Mouse (Mus musculus) hindbrain, embryonic 11.5 days (tissue): ENCODE results near the gene Mipep. TPM values are rescaled to one million over a fixed set of nuclear protein-coding genes. Genes with fewer than 3 reads are reported as not detected.

Experiments
- ATAC-seq: fragments of 200-750 bp; cut with Nextera tagmentation; 2 replicates; pipeline ENCODE4 v1.8.0; 2017; ENCODE audit warnings: mild to moderate bottlenecking, moderate TSS enrichment, moderate library complexity; ENCODE audit not compliant: low FRiP score
- DNase-seq: peaks from one replicate; pipeline ENCODE4 v3.0.0-alpha.2; 2015; ENCODE audit warnings: low spot score
- H3K27ac ChIP-seq: fragments of 300-500 bp; sonication (generic); 2 replicates; pipeline ENCODE4 v1.5.1; 2014; ENCODE audit warnings: mild to moderate bottlenecking, low read depth, low read length
- H3K27me3 ChIP-seq: fragments of 300-500 bp; sonication (generic); 2 replicates; pipeline ENCODE4 v1.6.1; 2014; ENCODE audit warnings: mild to moderate bottlenecking, low read length, moderate library complexity, mixed read lengths; ENCODE audit not compliant: control insufficient read depth, insufficient read depth
- H3K36me3 ChIP-seq: fragments of 300-500 bp; sonication (generic); 2 replicates; pipeline ENCODE4 v1.6.1; 2014; ENCODE audit warnings: mild to moderate bottlenecking, low read length, moderate library complexity, mixed read lengths; ENCODE audit not compliant: control insufficient read depth, insufficient read depth
- H3K4me1 ChIP-seq: fragments of 300-500 bp; sonication (generic); replicated peaks from 2 replicates; pipeline ENCODE4 v1.6.1; 2014; ENCODE audit warnings: low read length, mixed read lengths; ENCODE audit not compliant: control insufficient read depth, insufficient read depth
- H3K4me2 ChIP-seq: fragments of 300-500 bp; sonication (generic); replicated peaks from 2 replicates; pipeline ENCODE4 v1.6.1; 2014; ENCODE audit warnings: mild to moderate bottlenecking, low read depth, low read length
- H3K4me3 ChIP-seq: fragments of 300-500 bp; sonication (generic); 2 replicates; pipeline ENCODE4 v1.5.1; 2014; ENCODE audit warnings: low read depth, low read length
- H3K9ac ChIP-seq: fragments of 300-500 bp; sonication (generic); 2 replicates; pipeline ENCODE4 v1.6.1; 2014; ENCODE audit warnings: low read depth, low read length
- H3K9me3 ChIP-seq: fragments of 300-500 bp; sonication (generic); 2 replicates; pipeline ENCODE4 v1.6.1; 2016; ENCODE audit warnings: low read length; ENCODE audit not compliant: control insufficient read depth
- WGBS: fragments of 180-500 bp; shearing (Covaris S2); extraction: QIAGEN DNeasy Blood & Tissue Kit; methylation state at CpG from one replicate; pipeline ENCODE4 v1.1.7; 2014; 5-methylcytosine and 5-hydroxymethylcytosine counted together
- polyA plus RNA-seq: library from polyadenylated mRNA; unstranded; fragments of >200 nt; fragmentation: Nextera tagmentation; extraction: Ambion mirVana; gene quantifications from 2 replicates; pipeline ENCODE4 v1.2.1, GENCODE M21; 2014

Gene Mipep
- polyA plus RNA-seq, 1 experiment from 2014 or later: 24.0 TPM

DNA sequence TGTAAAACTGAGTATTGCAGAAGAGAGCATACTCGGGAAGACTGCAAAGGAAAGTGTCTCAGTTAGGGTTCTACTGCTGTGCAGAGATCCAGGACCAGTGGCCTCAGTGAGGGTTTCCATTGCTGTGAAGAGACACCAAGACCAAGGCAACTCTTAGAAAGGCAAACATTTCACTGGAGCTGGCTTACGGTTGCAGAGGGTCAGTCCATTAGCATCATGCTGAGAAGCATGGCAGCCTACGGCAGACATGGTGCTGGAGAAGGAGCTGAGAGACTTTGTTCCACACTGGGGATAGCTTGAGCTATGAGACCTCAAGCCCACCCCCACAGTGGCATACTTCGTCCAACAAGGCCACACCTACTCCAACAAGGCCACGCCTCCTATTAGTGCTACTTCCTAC is 67.3 kb downstream of the Mipep start:
- H3K27ac ChIP-seq: no peak overlapping the region
- H3K4me3 ChIP-seq: no peak overlapping the region
- no peaks in the 10 kb centered on the region for H3K9me3 ChIP-seq
- DNase-seq (no peak), ATAC-seq (no peak)
- no peak overlapping the region for H3K4me2 ChIP-seq
- 91% methylated on average over 5 of the region's 5 CpGs for WGBS
- no peaks in the 10 kb centered on the region for H3K36me3 ChIP-seq
- no peak overlapping the region for H3K9ac ChIP-seq
- H3K4me1 ChIP-seq: no peaks in the 10 kb centered on the region
- H3K27me3 ChIP-seq: no peaks in the 10 kb centered on the region

GRCm38 (mm10) chr14:60856199-60856912 is 72.0 kb downstream of the Mipep start:
- Histone ChIP-seq H3K4me3 (no peak overlapping the region), H3K36me3 (no peaks in the 10 kb centered on the region), H3K4me2 (no peak overlapping the region), H3K27ac (no peak overlapping the region), H3K4me1 (no peaks in the 10 kb centered on the region), H3K27me3 (no peaks in the 10 kb centered on the region), H3K9me3 (no peaks in the 10 kb centered on the region), H3K9ac (no peak overlapping the region)
- ATAC-seq (no peak), DNase-seq (no peak)
- 84% methylated on average over 7 of the region's 7 CpGs for WGBS

GRCm38 (mm10) chr14:60856913-60857300 is 72.5 kb downstream of the Mipep start:
- ATAC-seq: no peak
- no peak for DNase-seq
- Histone ChIP-seq H3K4me2 (no peak overlapping the region), H3K36me3 (no peaks in the 10 kb centered on the region), H3K9me3 (no peaks in the 10 kb centered on the region), H3K27me3 (no peaks in the 10 kb centered on the region), H3K4me1 (no peaks in the 10 kb centered on the region), H3K9ac (no peak overlapping the region), H3K27ac (no peak overlapping the region), H3K4me3 (no peak overlapping the region)
- WGBS: 88% methylated on average over 7 of the region's 7 CpGs

- ATAC-seq: no peak
- no peaks in the 10 kb centered on the region for H3K4me1 ChIP-seq
- H3K36me3 ChIP-seq: no peaks in the 10 kb centered on the region
- H3K9ac ChIP-seq: no peak overlapping the region
- H3K27ac ChIP-seq: no peak overlapping the region
- no peak overlapping the region for H3K4me3 ChIP-seq
- no peak for DNase-seq
- H3K9me3 ChIP-seq: no peaks in the 10 kb centered on the region
- no peaks in the 10 kb centered on the region for H3K27me3 ChIP-seq
- WGBS: 81% methylated on average over 3 of the region's 3 CpGs
- no peak overlapping the region for H3K4me2 ChIP-seq
These were observed 79.0 kb downstream of the Mipep start for GRCm38 (mm10) chr14:60863396-60863795.

GRCm38 (mm10) chr14:60866399-60866798 is 82.0 kb downstream of the Mipep start:
- H3K9ac ChIP-seq: no peak overlapping the region
- H3K27ac ChIP-seq: no peak overlapping the region
- ATAC-seq: no peak
- H3K4me3 ChIP-seq: no peak overlapping the region
- H3K36me3 ChIP-seq: no peaks in the 10 kb centered on the region
- H3K4me1 ChIP-seq: no peaks in the 10 kb centered on the region
- DNase-seq: no peak
- no peaks in the 10 kb centered on the region for H3K9me3 ChIP-seq
- 89% methylated on average over 11 of the region's 11 CpGs for WGBS
- H3K27me3 ChIP-seq: no peaks in the 10 kb centered on the region
- no peak overlapping the region for H3K4me2 ChIP-seq

GRCm38 (mm10) chr14:60868325-60868724 is 84.0 kb downstream of the Mipep start:
- DNase-seq (no peak), ATAC-seq (no peak)
- 66% methylated on average over 9 of the region's 9 CpGs for WGBS
- H3K27ac ChIP-seq: no peak overlapping the region
- no peak overlapping the region for H3K4me2 ChIP-seq
- H3K9ac ChIP-seq: no peak overlapping the region
- H3K27me3 ChIP-seq: no peaks in the 10 kb centered on the region
- H3K4me1 ChIP-seq: no peaks in the 10 kb centered on the region
- no peaks in the 10 kb centered on the region for H3K9me3 ChIP-seq
- no peaks in the 10 kb centered on the region for H3K36me3 ChIP-seq
- no peak overlapping the region for H3K4me3 ChIP-seq

GRCm38 (mm10) chr14:60871831-60872230 is 87.5 kb downstream of the Mipep start:
- 93% methylated on average over 8 of the region's 8 CpGs for WGBS
- Histone ChIP-seq H3K27me3 (no peaks in the 10 kb centered on the region), H3K9ac (no peak overlapping the region), H3K4me2 (no peak overlapping the region), H3K4me3 (no peak overlapping the region), H3K27ac (no peak overlapping the region), H3K4me1 (no peaks in the 10 kb centered on the region), H3K9me3 (no peaks in the 10 kb centered on the region), H3K36me3 (no peaks in the 10 kb centered on the region)
- DNase-seq (no peak), ATAC-seq (no peak)

- no peak overlapping the region for H3K9ac ChIP-seq
- no peaks in the 10 kb centered on the region for H3K9me3 ChIP-seq
- DNase-seq (no peak), ATAC-seq (no peak)
- no peaks in the 10 kb centered on the region for H3K36me3 ChIP-seq
- no peaks in the 10 kb centered on the region for H3K4me1 ChIP-seq
- H3K27ac ChIP-seq: no peak overlapping the region
- H3K4me2 ChIP-seq: no peak overlapping the region
- no peak overlapping the region for H3K4me3 ChIP-seq
- no peaks in the 10 kb centered on the region for H3K27me3 ChIP-seq
- WGBS: 90% methylated on average over 5 of the region's 5 CpGs
These were observed 97.7 kb downstream of the Mipep start for GRCm38 (mm10) chr14:60882106-60882505.

DNA sequence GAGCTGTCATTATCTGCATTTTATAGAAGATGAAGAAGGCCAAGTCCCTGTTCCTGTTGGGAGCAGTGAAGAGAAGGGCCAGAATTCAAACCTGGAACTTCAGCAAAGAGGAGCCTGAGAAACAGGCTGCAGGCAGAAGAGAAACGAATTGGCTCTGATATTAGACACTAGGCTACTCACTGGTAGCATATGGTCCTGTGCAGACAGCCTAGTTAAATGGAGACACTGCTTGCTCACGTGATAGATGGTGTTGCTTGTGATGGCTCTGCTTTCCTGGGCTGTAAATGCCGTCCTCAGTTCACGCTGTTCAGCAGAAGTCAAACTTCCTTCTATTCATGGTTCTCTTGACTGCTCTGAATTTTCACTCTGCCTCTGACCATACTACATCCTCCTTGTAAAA is 98.3 kb downstream of the Mipep start:
- no peak overlapping the region for H3K4me2 ChIP-seq
- no peaks in the 10 kb centered on the region for H3K27me3 ChIP-seq
- WGBS: 82% methylated on average over 4 of the region's 4 CpGs
- H3K9ac ChIP-seq: no peak overlapping the region
- DNase-seq: no peak
- H3K4me3 ChIP-seq: no peak overlapping the region
- ATAC-seq: no peak
- H3K9me3 ChIP-seq: no peaks in the 10 kb centered on the region
- H3K4me1 ChIP-seq: no peaks in the 10 kb centered on the region
- no peak overlapping the region for H3K27ac ChIP-seq
- no peaks in the 10 kb centered on the region for H3K36me3 ChIP-seq
